Mouse (Mus musculus): Measurements from ENCODE around the gene Rflna. TPM values are rescaled to one million over a fixed set of nuclear protein-coding genes. Genes with fewer than 3 reads are reported as not detected.

The Rflna gene
- polyA plus RNA-seq, 1 experiment = 1.2 TPM

GRCm38 (mm10) chr5:125003873-125004255 lies 843 bp downstream of the Rflna start:
- no peak for DNase-seq (ENCODE audit: low read depth, low spot score)
- 9% methylated on average over 15 of the region's 15 CpGs for WGBS

- whole genome bisulfite sequencing = 44% methylated on average over 9 of the region's 9 CpGs
- DNase-seq (ENCODE audit: low read depth, low spot score) = no peak
Observed at GRCm38 (mm10) chr5:125005871-125006652, 3.0 kb downstream of the Rflna start.

GRCm38 (mm10) chr5:125006896-125007295 lies 3.9 kb downstream of the Rflna start:
- 30% methylated on average over 5 of the region's 5 CpGs for WGBS
- DNase-seq (ENCODE audit: low read depth, low spot score) = no peak

GRCm38 (mm10) chr5:125011166-125011565 lies 8.1 kb downstream of the Rflna start:
- 89% methylated on average over 24 of the region's 24 CpGs for WGBS
- DNase-seq (ENCODE audit: low read depth, low spot score) = no peak

- WGBS = 87% methylated on average over 8 of the region's 8 CpGs
- no peak for DNase-seq (ENCODE audit: low read depth, low spot score)
Observed at GRCm38 (mm10) chr5:125011628-125012027, 8.6 kb downstream of the Rflna start.

- WGBS = 45% methylated on average over 7 of the region's 7 CpGs
- no peak for DNase-seq (ENCODE audit: low read depth, low spot score)
Observed at GRCm38 (mm10) chr5:125014497-125014896, 11.5 kb downstream of the Rflna start.

GRCm38 (mm10) chr5:125015066-125015465 lies 12.0 kb downstream of the Rflna start:
- WGBS = 74% methylated on average over 3 of the region's 3 CpGs
- no peak for DNase-seq (ENCODE audit: low read depth, low spot score)

- DNase-seq (ENCODE audit: low read depth, low spot score) = no peak
- 79% methylated on average over 9 of the region's 9 CpGs for WGBS
Observed at GRCm38 (mm10) chr5:125015576-125015975, 12.6 kb downstream of the Rflna start.

GRCm38 (mm10) chr5:125016421-125017242 lies 13.6 kb downstream of the Rflna start:
- DNase-seq (ENCODE audit: low read depth, low spot score) = no peak
- 76% methylated on average over 17 of the region's 17 CpGs for WGBS

- WGBS = 68% methylated on average over 15 of the region's 15 CpGs
- no peak for DNase-seq (ENCODE audit: low read depth, low spot score)
Observed at GRCm38 (mm10) chr5:125017332-125017731, 14.3 kb downstream of the Rflna start.

GRCm38 (mm10) chr5:125019099-125019498 lies 16.1 kb downstream of the Rflna start:
- WGBS = 92% methylated on average over 5 of the region's 5 CpGs
- no peak for DNase-seq (ENCODE audit: low read depth, low spot score)

- no peak for DNase-seq (ENCODE audit: low read depth, low spot score)
- 56% methylated on average over 11 of the region's 11 CpGs for WGBS
Observed at GRCm38 (mm10) chr5:125021298-125021697, 18.3 kb downstream of the Rflna start.

- DNase-seq (ENCODE audit: low read depth, low spot score) = no peak
- 85% methylated on average over 14 of the region's 14 CpGs for WGBS
Observed at GRCm38 (mm10) chr5:125024002-125024401, 21.0 kb downstream of the Rflna start.

GRCm38 (mm10) chr5:125028371-125028770 lies 25.4 kb downstream of the Rflna start:
- DNase-seq (ENCODE audit: low read depth, low spot score) = no peak
- 86% methylated on average over 15 of the region's 15 CpGs for WGBS

- 95% methylated on average over 20 of the region's 20 CpGs for WGBS
- no peak for DNase-seq (ENCODE audit: low read depth, low spot score)
Observed at GRCm38 (mm10) chr5:125028911-125029310, 25.9 kb downstream of the Rflna start.

- DNase-seq (ENCODE audit: low read depth, low spot score) = no peak
- 85% methylated on average over 8 of the region's 8 CpGs for WGBS
Observed at GRCm38 (mm10) chr5:125036483-125036882, 33.5 kb downstream of the Rflna start.

GRCm38 (mm10) chr5:125039377-125040027 lies 36.5 kb downstream of the Rflna start:
- 75% methylated on average over 8 of the region's 8 CpGs for WGBS
- DNase-seq (ENCODE audit: low read depth, low spot score) = no peak

GRCm38 (mm10) chr5:125040128-125040584 lies 37.1 kb downstream of the Rflna start:
- 25% methylated on average over 5 of the region's 5 CpGs for WGBS

GRCm38 (mm10) chr5:125041578-125041977 lies 38.6 kb downstream of the Rflna start:
- WGBS = 88% methylated on average over 9 of the region's 9 CpGs
- no peak for DNase-seq (ENCODE audit: low read depth, low spot score)

More at GRCm38 (mm10) chr5:125040128-125040584, 37.1 kb downstream of the Rflna start:
- peak; percentile 14 for DNase-seq (ENCODE audit: low read depth, low spot score)

- DNase-seq (ENCODE audit: low read depth, low spot score) = no peak
- 90% methylated on average over 6 of the region's 6 CpGs for WGBS
Observed at GRCm38 (mm10) chr5:125043448-125043847, 40.4 kb downstream of the Rflna start.

All from large intestine, adult 2 months (tissue).